In genomic region chr5:31192939-31193630, GRCm38 (mm10) we compare ENCODE assay signal across 8 mouse cellular contexts. TPM values are rescaled to one million over a fixed set of nuclear protein-coding genes. Genes with fewer than 3 reads are reported as not detected.
A peak's percentile ranks its signal among the peaks of the same experiment; 100 is the strongest.
DNase-seq lines count a peak whose midpoint lies in the region; ATAC-seq and TF ChIP-seq lines count a peak whose summit lies in the region.

TSS of gene Snx17 (plus strand) at chr5:31193227.
TSS of gene Eif2b4 (minus strand) at chr5:31193430.

- H3K4me2 ChIP-seq in heart, embryonic 15.5 days, result peak within 1 kb of the TSS; percentile 86
- peak within 1 kb of the TSS; percentile 93 for H3K4me2 ChIP-seq in liver, embryonic 14.5 days (ENCODE audit: low read depth)
- peak within 1 kb of the TSS; percentile 93 for H3K4me2 ChIP-seq in neural tube, embryonic 11.5 days (ENCODE audit: low read depth)
- H3K4me2 ChIP-seq in stomach, postnatal 0 days (replicated peaks; ENCODE audit: low read depth), result peak within 1 kb of the TSS; percentile 80

- H3K4me3 ChIP-seq in forebrain, embryonic 10.5 days, result peak within 1 kb of the TSS; percentile 73
- H3K4me3 ChIP-seq in heart, embryonic 15.5 days, result peak within 1 kb of the TSS; percentile 88
- peak within 1 kb of the TSS; percentile 79 to 83 for H3K4me3 ChIP-seq in liver, embryonic 14.5 days (ENCODE audit: insufficient read depth in 1 of 2, low read depth in 2 of 2, low read length in 2 of 2)
- H3K4me3 ChIP-seq in neural tube, embryonic 11.5 days (ENCODE audit: low read depth, low read length), result peak within 1 kb of the TSS; percentile 84
- H3K4me3 ChIP-seq in stomach, postnatal 0 days (ENCODE audit: low read depth, low read length), result peak within 1 kb of the TSS; percentile 87

- peak; percentile 96 for ATAC-seq in heart, embryonic 15.5 days (replicated peaks; ENCODE audit: insufficient number of reproducible peaks, insufficient read depth, low FRiP score, low read depth)
- peak; percentile 95 for ATAC-seq in liver, embryonic 14.5 days (ENCODE audit: insufficient read depth)
- ATAC-seq in neural tube, embryonic 11.5 days (ENCODE audit: insufficient read depth, low FRiP score, low TSS enrichment), result peak; percentile 96
- peak; percentile 95 for ATAC-seq in stomach, postnatal 0 days (ENCODE audit: low FRiP score, low TSS enrichment)

- H3K9ac ChIP-seq in heart, embryonic 15.5 days, result peak within 1 kb of the TSS; percentile 83
- H3K9ac ChIP-seq in liver, embryonic 14.5 days (replicated peaks), result peak within 1 kb of the TSS; percentile 94
- H3K9ac ChIP-seq in neural tube, embryonic 11.5 days (ENCODE audit: low read length), result peak within 1 kb of the TSS; percentile 89
- H3K9ac ChIP-seq in stomach, postnatal 0 days (ENCODE audit: low read length), result peak within 1 kb of the TSS; percentile 87

- peak; percentile 34; the same call in 1 of the 2 replicates for TF ChIP-seq EP300 in liver, embryonic 14.5 days (IDR thresholded peaks at IDR 0.05; ENCODE audit: low read depth)
- TF ChIP-seq EP300 in stomach, postnatal 0 days (optimal IDR thresholded peaks at IDR 0.05), result no peak

- DNase-seq in CD8-positive naive resting alpha-beta T cell, adult 2 months (ENCODE audit: low read depth in 2 of 2, low spot score in 2 of 2), result peak; percentile 99
- peak; percentile 97 for DNase-seq in c-Kit-positive CD71-negative TER-119-negative erythroid progenitor cells, embryonic 14.5 days (ENCODE audit: low read depth)
- DNase-seq in forebrain, embryonic 10.5 days (ENCODE audit: extremely low spot score, low spot score), result peak; percentile 99
- DNase-seq in kidney, postnatal 25 days, result peak; percentile 99 to 100
- peak; percentile 98 for DNase-seq in liver, embryonic 14.5 days (ENCODE audit: low read depth in 3 of 3, low spot score in 3 of 3)
- peak; percentile 98 for DNase-seq in neural tube, embryonic 11.5 days (ENCODE audit: low spot score)
- DNase-seq in stomach, postnatal 0 days (ENCODE audit: low spot score), result peak; percentile 99

- peaks cover 73% of the 10 kb centered on the region for H3K36me3 ChIP-seq in forebrain, embryonic 10.5 days (replicated peaks)
- H3K36me3 ChIP-seq in heart, embryonic 15.5 days, result peaks cover 66% of the 10 kb centered on the region
- peaks cover 52% of the 10 kb centered on the region for H3K36me3 ChIP-seq in liver, embryonic 14.5 days (replicated peaks; ENCODE audit: control insufficient read depth, insufficient read depth, low read depth)
- H3K36me3 ChIP-seq in neural tube, embryonic 11.5 days (ENCODE audit: control insufficient read depth, insufficient read depth, low read length), result peaks cover 25% of the 10 kb centered on the region
- H3K36me3 ChIP-seq in stomach, postnatal 0 days (ENCODE audit: control insufficient read depth, insufficient read depth, low read length), result peaks cover 33% of the 10 kb centered on the region

- peaks cover 25% of the 10 kb centered on the region for H3K4me1 ChIP-seq in forebrain, embryonic 10.5 days
- H3K4me1 ChIP-seq in heart, embryonic 15.5 days (replicated peaks), result peaks cover 24% of the 10 kb centered on the region
- H3K4me1 ChIP-seq in liver, embryonic 14.5 days (replicated peaks; ENCODE audit: control insufficient read depth in 2 of 2, insufficient read depth in 2 of 2, low read length in 1 of 2), result peaks cover 5 to 11% of the 10 kb centered on the region in 2 experiments
- peaks cover 11% of the 10 kb centered on the region for H3K4me1 ChIP-seq in neural tube, embryonic 11.5 days (ENCODE audit: control insufficient read depth, insufficient read depth, low read length)
- H3K4me1 ChIP-seq in stomach, postnatal 0 days (replicated peaks; ENCODE audit: control insufficient read depth, insufficient read depth), result 0 out of 2 replicates have a peak, but pooled peaks cover 3% of the 10 kb centered on the region

- TF ChIP-seq CTCF in liver, embryonic 14.5 days (IDR thresholded peaks at IDR 0.05; ENCODE audit: low read depth), result peak; percentile 92
- peak; percentile 82 for TF ChIP-seq CTCF in stomach, postnatal 0 days (IDR thresholded peaks at IDR 0.05; ENCODE audit: low read depth)

- no peaks in the 10 kb centered on the region for H3K9me3 ChIP-seq in forebrain, embryonic 10.5 days
- no peaks in the 10 kb centered on the region for H3K9me3 ChIP-seq in heart, embryonic 15.5 days (replicated peaks)
- H3K9me3 ChIP-seq in liver, embryonic 14.5 days (ENCODE audit: control insufficient read depth, low read length), result no peaks in the 10 kb centered on the region
- no peaks in the 10 kb centered on the region for H3K9me3 ChIP-seq in neural tube, embryonic 11.5 days (ENCODE audit: control insufficient read depth, low read length)
- H3K9me3 ChIP-seq in stomach, postnatal 0 days (ENCODE audit: control insufficient read depth, low read length), result no peaks in the 10 kb centered on the region

- WGBS in forebrain, embryonic 10.5 days, result under 1% methylated on average over 48 of the region's 48 CpGs
- WGBS in heart, embryonic 15.5 days, result under 1% methylated on average over 48 of the region's 48 CpGs
- WGBS in liver, embryonic 14.5 days (ENCODE audit: insufficient replicate concordance), result under 1% methylated on average over 48 of the region's 48 CpGs
- WGBS in neural tube, embryonic 11.5 days, result 0% methylated on average over 48 of the region's 48 CpGs
- 0% methylated on average over 48 of the region's 48 CpGs for WGBS in stomach, postnatal 0 days

- H3K27me3 ChIP-seq in forebrain, embryonic 10.5 days (ENCODE audit: poor library complexity, severe bottlenecking), result no peaks in the 10 kb centered on the region
- H3K27me3 ChIP-seq in heart, embryonic 15.5 days, result no peaks in the 10 kb centered on the region
- H3K27me3 ChIP-seq in liver, embryonic 14.5 days (ENCODE audit: control insufficient read depth, insufficient read depth, low read length), result no peaks in the 10 kb centered on the region
- H3K27me3 ChIP-seq in neural tube, embryonic 11.5 days (ENCODE audit: control insufficient read depth, insufficient read depth, low read length), result no peaks in the 10 kb centered on the region
- no peaks in the 10 kb centered on the region for H3K27me3 ChIP-seq in stomach, postnatal 0 days (ENCODE audit: control insufficient read depth, insufficient read depth, low read length)

- peak within 1 kb of the TSS; percentile 87 for H3K27ac ChIP-seq in forebrain, embryonic 10.5 days
- H3K27ac ChIP-seq in heart, embryonic 15.5 days, result peak within 1 kb of the TSS; percentile 92
- peak within 1 kb of the TSS; percentile 83 for H3K27ac ChIP-seq in liver, embryonic 14.5 days
- H3K27ac ChIP-seq in neural tube, embryonic 11.5 days (ENCODE audit: low read depth, low read length), result peak within 1 kb of the TSS; percentile 30; the same call in 1 of the 2 replicates
- peak within 1 kb of the TSS; percentile 93 for H3K27ac ChIP-seq in stomach, postnatal 0 days (replicated peaks)

RNA-seq across cellular contexts. Expression of gene Snx17, which starts in this region (rescaled TPM):
- 132 and 133 TPM in 2 replicates for polyA plus RNA-seq in forebrain, embryonic 10.5 days (2016; fragmentation: Nextera tagmentation; extraction: Ambion mirVana)
- 107 and 117 TPM in 2 replicates for polyA plus RNA-seq in heart, embryonic 15.5 days (2015; fragmentation: Nextera tagmentation; extraction: Ambion mirVana)
- polyA plus RNA-seq in liver, embryonic 14.5 days (2012; rRNA removed), result 20.7 and 23.7 TPM in 2 replicates
- polyA plus RNA-seq in liver, embryonic 14.5 days (2014; fragmentation: Nextera tagmentation; extraction: Ambion mirVana), result 36.4 and 37.6 TPM in 2 replicates
- polyA plus RNA-seq in neural tube, embryonic 11.5 days (2014; fragmentation: Nextera tagmentation; extraction: Ambion mirVana), result 134 and 137 TPM in 2 replicates
- 80.3 and 83.2 TPM in 2 replicates for polyA plus RNA-seq in stomach, postnatal 0 days (2015; fragmentation: Nextera tagmentation; extraction: Ambion mirVana)

RNA-seq across cellular contexts. Expression of gene Eif2b4, which starts in this region (rescaled TPM):
- 85.4 and 91.7 TPM in 2 replicates for polyA plus RNA-seq in forebrain, embryonic 10.5 days (2016; fragmentation: Nextera tagmentation; extraction: Ambion mirVana)
- polyA plus RNA-seq in heart, embryonic 15.5 days (2015; fragmentation: Nextera tagmentation; extraction: Ambion mirVana), result 51.8 and 64.7 TPM in 2 replicates
- 20.9 and 29.9 TPM in 2 replicates for polyA plus RNA-seq in liver, embryonic 14.5 days (2012; rRNA removed)
- 43.6 and 46.1 TPM in 2 replicates for polyA plus RNA-seq in liver, embryonic 14.5 days (2014; fragmentation: Nextera tagmentation; extraction: Ambion mirVana)
- polyA plus RNA-seq in neural tube, embryonic 11.5 days (2014; fragmentation: Nextera tagmentation; extraction: Ambion mirVana), result 69.6 and 77.7 TPM in 2 replicates
- polyA plus RNA-seq in stomach, postnatal 0 days (2015; fragmentation: Nextera tagmentation; extraction: Ambion mirVana), result 44.2 and 47.7 TPM in 2 replicates

Comparison
In these comparisons a context has a peak if more than half of its experiments do, and no peak if none do; other contexts are left out.
1. Peak in every context shown above with its lines: DNase-seq, ATAC-seq, H3K4me3 ChIP-seq and H3K27ac ChIP-seq.
2. H3K27ac ChIP-seq: peak in every context shown above with its lines; median percentile 93 in stomach, postnatal 0 days; 92 in heart, embryonic 15.5 days; 87 in forebrain, embryonic 10.5 days; 83 in liver, embryonic 14.5 days; 30 in neural tube, embryonic 11.5 days.